Mouse (Mus musculus) heart, adult 2 months (tissue): ENCODE measurements around the gene Fancc.

ENCODE experiments used
- CTCF ChIP-seq: fragments of 200-600 bp; IDR thresholded peaks from 2 replicates; pipeline ENCODE4 v1.8.1; 2022; ENCODE audit warnings: antibody characterized with exemption, mild to moderate bottlenecking, moderate library complexity
- POLR2A ChIP-seq: fragments of 200-500 bp; IDR thresholded peaks from 2 replicates; pipeline ENCODE4 v1.6.1; 2011; ENCODE audit warnings: mild to moderate bottlenecking, low read depth, low read length, control low read depth; ENCODE audit not compliant: insufficient read depth

GRCm38 (mm10) chr13:63316407-63316806 is 180.7 kb downstream of the Fancc start:
- TF ChIP-seq CTCF (no peak), POLR2A (no peak)
